Mouse (Mus musculus): ENCODE data around the gene Uvrag. TPM values are rescaled to one million over a fixed set of nuclear protein-coding genes. Genes with fewer than 3 reads are reported as not detected.

Gene Uvrag
- total RNA-seq, 2 experiments from 2014 or later = 8.6 to 9.7 TPM

DNA sequence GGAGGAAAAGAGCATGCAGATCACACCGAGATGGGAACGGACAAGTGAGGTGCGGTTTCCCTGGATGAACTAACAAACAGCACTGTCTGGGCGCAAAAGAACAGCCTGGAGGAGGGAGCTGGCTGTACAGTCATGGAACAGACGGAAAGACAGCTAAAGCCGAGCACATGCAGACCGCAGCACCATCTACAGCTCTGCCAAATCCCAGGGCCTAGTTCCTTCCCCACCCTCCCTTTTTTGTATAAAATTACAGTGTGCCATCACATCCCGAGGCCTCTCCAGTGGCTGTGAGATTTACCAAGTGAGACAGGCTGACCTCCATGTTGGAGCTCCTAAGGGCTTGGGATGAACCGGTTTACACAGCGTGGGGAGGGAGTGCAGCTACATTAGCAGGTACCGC lies 230.8 kb downstream of the Uvrag start:
- intact Hi-C loops (cut with DNase I) = no loop called here
- no peak for DNase-seq

DNA sequence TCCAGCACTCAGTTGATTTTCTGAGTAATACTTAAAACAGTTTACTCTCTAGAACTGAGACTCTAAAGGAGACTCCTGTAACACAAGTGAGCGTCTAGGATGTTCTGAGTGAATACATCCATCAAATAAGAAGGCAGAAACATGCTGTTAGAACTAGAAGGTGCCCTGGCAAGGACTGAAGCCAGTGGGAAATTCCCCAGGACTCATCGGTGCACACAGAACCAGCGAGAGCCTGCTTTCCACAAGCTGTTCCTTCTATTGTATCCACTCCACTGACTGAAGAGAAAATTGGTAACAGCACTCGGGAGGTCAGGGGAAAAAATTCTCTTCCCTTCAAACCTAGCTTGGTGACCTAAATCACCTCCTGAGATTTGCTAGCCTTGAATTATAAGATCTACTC lies 233.5 kb downstream of the Uvrag start:
- intact Hi-C loops (cut with DNase I) = no loop called here
- no peak for DNase-seq

DNA sequence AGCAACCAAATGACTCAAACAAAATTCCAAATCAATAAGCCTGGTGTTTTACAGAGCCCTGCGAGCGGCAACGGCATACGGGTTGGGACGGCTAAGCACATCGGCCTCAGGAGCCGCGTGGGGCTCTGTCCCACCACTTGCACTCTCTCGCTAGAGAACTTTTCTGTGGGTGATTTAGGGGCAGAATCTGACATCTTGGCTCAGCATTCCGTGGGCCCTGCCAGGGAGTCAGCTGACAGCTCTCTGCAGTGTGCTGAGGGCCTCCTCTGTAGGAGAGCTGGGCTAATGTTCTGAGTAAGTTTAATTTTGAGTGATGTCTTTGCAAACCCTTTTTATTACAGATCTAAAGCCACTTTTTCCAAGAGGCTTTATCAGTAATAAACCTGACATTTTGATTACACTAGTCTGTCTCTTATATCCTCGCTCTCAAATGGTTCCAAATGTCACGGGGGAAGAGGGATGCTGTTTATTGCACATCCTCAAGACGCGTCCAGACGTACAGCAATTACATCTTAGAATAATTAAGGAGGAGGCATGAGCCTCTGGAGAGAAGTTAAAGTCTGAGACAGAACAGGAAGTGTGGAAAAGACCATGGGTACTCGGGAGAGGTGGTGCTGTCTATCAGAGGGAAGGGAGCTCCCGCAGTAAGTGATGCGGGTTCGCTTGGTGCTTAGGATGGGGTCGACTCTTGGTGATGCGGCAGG lies 236.1 kb downstream of the Uvrag start:
- intact Hi-C loops (cut with DNase I) = no loop called here
- no peak for DNase-seq

DNA sequence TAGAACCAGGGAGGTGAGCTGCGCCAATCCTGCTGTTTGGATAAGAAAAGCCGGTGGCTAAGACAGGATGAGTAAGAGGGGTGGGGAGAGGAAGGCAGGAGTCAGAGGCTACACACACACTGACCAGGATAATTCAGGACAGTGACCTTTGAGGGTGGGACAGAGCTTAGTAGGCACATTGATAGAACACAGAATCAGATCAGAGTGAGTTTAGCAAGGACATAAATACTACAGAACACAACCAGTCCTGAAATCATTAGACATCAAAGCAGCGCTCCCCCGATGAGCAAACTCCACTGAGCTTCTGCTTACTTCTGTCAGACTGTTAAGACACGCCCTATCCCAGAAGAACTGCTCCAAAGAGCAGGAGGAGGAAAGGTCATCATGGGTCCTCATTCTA lies 237.1 kb downstream of the Uvrag start:
- intact Hi-C loops (cut with DNase I) = no loop called here
- no peak for DNase-seq

DNA sequence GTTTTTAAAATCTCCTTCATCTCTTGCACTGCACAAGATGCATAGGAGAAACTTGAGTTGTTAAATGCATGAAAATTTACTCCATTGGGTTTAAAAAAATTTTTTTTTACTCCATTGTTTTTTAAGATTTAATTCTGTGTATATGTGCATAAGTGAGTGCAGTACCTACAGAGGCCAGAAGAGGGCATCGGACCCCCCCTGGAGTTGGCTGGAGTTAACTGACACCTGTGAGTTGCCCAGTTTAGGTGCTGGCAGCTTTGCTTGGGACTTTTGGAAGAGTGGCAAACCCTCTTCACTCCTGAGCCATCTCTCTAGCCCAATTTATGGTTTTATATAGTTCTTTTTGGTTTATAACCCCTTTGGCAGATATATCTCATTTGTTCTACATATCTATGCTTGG lies 239.8 kb downstream of the Uvrag start:
- DNase-seq = no peak
- intact Hi-C loops (cut with DNase I) = no loop called here

DNA sequence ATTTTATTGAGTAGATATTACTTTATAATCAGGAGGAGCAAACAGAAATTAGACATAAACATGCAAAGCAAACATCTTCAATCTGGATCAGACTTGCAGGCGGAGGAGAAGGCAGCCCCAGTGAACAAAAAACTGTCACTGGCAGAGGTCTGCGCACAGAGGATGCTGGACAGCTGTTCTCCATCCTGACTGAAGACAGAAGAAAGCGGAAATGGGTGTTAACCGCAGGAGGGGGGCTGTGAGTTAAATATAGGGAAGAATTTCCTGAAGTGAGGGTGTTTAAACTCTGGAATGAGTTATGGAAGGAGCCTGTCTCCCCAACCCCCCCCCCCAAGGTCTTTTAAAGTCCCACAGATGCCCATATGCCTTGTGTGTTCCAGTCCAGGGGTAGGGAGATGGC lies 241.1 kb downstream of the Uvrag start:
- intact Hi-C loops (cut with DNase I) = no loop called here
- DNase-seq = no peak

DNA sequence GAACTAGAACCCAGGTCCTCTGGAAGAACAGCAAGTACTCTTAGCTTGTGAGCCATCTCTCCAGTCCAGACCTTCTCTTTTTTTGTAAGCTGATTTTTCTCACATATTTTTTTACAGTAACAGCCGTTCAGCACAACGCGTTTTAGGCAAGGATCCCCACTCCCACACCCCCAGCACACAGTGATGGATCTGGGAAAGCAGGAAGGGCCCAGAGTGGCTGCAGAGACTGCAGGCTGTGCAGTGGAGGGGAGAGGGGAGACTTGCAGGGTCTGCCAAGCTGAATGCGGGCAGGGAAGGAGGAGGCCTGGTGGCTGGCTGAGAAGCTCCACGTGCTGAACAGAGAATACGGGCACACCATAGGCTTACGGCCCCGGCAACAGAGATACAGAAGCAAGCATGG lies 243.6 kb downstream of the Uvrag start:
- intact Hi-C loops (cut with DNase I) = no loop called here
- DNase-seq = no peak

DNA sequence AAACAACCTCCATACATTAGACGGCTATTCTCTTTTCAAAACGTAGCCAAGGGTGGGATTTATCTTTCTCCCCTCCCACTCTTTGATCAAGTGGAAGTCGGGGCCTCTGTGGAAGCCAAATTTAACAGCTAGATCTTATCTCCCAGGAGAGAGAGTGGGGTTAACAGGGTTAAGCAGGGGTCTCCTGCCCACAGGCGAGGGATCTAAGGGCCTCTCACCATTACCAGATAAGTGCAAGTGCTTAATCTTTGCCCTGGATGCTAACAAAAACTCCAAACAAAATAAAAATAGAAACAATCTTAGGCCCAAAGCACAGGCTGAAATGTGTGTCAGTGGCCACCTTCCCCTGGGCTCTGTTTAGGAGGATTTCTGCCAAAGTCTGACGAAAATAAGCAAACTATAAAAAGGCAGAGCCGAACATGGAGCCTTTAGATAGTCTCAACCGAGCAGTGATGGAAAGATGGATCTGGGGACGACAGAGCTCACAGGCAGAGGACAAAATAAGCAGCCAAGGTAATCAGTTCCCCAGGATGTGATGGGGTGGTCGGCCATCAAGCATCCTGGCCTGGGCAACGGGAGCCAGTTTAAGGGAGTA lies 245.3 kb downstream of the Uvrag start:
- no peak for DNase-seq

DNA sequence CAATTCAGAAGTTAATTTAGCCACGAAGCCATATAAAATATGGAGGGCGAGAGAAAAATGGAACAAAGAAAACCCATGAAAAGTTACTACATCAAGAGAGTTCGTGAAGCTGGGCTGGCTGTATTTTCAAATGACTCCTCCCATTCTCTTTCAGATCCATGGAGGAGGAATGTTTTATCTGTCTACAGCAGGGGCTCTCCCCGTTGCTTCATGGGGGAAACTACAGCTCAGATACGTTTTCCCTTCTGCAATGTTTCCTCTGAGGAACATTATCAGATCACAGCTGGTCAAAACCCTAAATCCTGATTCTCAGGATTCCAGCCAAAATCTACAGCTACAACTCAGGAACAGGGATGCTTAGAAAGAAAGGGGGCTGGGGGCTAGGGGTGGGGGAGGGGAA lies 246.2 kb downstream of the Uvrag start:
- DNase-seq = no peak
- intact Hi-C loops (cut with DNase I) = loop anchor here (5.0 kb wide), 1 partner anchor 183 kb away; no protein-coding TSS in a partner anchor

More for the DNA sequence above, 245.3 kb downstream of the Uvrag start:
- intact Hi-C loops (cut with DNase I) = no loop called here

DNA sequence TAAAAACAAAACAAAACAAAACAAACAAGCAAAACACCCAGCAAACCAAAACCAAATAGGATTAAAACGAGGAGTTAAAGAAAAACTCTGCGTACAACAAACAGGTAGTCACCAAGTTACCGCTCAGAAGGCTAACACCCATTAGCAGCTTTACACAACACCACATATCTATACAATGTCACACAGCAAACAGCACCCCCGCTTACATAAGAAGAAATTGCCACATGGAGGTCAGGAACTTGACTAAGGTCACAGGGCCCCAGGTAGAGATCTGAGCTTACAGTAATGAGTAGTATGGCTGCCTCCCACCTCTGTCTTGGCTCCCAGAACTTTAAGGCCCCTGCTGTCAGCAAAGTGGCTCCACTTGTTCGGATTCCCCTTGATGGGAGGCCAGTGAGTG lies 246.6 kb downstream of the Uvrag start:
- DNase-seq = no peak
- intact Hi-C loops (cut with DNase I) = loop anchor here (5.0 kb wide), 1 partner anchor 183 kb away; no protein-coding TSS in a partner anchor

DNA sequence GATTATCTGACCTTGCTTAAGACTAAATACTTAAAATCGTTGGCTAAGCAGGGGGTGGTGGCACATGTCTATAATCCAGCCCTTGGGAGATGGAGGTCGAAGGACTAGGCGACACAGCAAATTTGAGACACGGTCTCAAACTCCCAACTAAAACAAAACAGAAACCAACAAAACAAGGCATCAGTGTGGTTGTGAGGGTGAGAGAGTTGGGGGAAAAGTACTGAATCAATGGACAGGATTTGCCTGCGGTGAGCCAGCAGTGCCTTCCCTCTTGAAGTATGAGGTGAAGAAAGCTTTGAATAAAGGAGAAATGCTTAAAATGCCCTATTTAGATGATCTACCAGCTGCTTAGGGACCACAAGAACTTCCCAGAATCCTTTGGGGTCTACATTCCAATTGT lies 247.8 kb downstream of the Uvrag start:
- DNase-seq = no peak
- intact Hi-C loops (cut with DNase I) = loop anchor here (5.0 kb wide), 1 partner anchor 184 kb away; no protein-coding TSS in a partner anchor

DNA sequence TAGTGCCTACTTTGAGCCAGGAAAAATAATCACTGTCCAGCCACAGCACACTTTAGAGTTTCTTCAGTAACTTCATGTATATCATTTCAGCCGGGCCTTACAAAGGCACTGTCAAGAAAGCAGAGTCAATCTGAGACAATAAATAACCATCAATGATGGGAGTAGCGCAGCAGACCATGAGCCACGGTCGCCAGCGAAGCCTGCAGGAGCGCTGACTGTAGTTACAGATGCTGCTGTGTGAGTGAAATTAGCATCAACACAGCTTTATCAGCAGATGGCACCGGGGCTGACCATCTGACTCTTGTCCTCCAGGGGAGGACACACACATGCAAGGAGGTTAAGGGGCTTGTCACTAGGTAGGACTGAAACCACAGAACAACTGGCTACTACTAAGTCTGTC lies 251.7 kb downstream of the Uvrag start:
- no peak for DNase-seq

DNA sequence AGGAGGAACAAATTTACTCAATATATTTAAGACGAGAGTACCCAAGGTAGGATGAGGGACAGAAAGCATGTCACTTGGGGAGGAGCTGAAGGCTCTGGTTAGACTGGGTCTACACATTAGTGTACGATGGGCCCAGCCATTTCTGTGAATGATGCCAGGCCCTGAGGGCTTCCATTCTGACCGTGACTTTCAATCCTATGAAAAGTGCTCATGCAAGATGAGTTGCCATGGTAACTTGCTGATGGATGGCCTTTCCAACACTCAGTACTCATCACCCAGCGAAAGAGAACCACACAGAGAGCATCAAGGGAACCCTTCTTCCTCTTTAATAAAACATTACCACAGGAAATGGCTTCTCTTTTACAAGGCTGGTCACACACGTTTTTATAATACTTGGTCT lies 252.1 kb downstream of the Uvrag start:
- no peak for DNase-seq
- intact Hi-C loops (cut with DNase I) = no loop called here

More for the DNA sequence above, 251.7 kb downstream of the Uvrag start:
- intact Hi-C loops (cut with DNase I) = no loop called here

DNA sequence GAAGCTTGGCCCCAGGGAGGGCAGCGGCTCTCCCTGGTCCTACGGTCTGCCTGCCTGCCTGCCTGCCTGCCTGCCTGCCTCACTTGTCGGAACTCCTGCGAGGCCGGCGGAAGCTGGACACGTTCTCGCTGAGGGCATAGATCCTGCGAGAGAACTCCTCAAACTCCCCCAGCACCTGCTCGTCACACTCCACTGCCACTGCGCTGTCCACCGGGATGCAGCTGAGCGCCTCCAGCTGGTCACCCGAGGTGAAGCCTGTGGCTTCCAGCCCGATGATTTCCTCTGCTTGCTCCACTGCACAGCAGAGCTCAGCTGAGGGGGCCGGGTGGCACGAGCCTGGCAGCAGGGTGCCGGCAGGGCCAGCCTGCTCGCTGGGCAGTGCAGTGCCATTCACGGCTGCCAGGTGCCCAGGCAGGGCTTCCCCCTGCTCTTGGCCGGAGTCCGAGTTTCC lies 253.1 kb downstream of the Uvrag start:
- DNase-seq = no peak
- intact Hi-C loops (cut with DNase I) = no loop called here

DNA sequence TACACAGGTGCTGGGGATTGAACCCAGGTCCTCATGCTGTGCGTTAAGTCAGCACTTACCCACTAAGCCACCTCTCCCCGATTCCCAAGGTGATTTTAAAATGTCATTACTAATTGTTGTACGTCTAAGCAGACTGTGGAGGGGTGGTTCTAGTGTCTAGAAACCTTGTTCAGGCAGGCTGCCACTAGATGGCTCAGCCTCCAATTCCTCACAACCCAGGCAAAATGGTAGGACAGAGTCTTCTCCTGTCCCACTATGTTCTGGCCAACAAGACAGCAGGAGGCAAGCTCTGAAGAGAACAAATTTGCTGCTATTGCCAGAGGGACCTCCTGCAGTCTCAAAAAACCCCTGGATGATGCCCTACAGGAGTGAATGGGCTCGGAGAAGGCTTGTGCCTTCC lies 259.1 kb downstream of the Uvrag start:
- intact Hi-C loops (cut with DNase I) = no loop called here
- DNase-seq = no peak

DNA sequence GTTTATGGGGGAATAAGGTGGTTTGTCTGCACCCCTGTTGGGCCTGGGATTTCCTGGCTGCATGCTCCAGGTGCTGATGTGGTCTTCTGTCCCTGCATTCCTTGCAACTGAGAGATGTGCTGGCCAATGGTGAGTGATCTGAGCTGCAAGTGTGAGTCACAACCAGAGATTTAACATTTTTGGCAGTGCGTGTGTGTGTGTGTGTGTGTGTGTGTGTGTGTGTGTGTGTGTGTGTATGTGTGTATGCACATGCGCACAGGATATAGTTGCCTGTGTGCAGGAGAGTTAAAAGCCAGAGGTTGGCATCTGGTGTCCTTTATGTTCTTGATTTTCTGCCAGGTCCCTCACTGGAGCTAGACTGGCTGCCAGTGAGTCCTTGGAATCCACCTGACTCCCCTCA lies 261.8 kb downstream of the Uvrag start:
- DNase-seq = no peak
- intact Hi-C loops (cut with DNase I) = no loop called here

DNA sequence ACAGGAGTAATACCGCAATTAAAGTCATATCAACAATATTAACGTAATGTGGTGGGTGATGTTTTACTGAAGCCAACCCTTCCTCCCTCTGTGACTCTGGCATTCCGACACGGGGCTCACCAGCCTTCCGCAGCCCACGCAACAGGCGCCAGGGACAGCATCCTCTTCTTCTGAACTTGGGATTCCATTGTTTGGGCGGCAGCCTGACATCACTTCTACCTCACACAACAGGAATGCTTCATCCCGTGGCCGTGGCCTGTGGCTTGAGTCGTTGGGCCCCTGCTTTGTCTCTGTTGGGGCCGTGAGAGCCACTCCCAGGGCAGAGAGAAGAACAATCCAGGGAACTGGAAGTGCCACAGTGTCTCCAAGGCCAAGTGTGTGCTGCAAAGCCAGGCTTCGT lies 264.8 kb downstream of the Uvrag start:
- no peak for DNase-seq
- intact Hi-C loops (cut with DNase I) = no loop called here

DNA sequence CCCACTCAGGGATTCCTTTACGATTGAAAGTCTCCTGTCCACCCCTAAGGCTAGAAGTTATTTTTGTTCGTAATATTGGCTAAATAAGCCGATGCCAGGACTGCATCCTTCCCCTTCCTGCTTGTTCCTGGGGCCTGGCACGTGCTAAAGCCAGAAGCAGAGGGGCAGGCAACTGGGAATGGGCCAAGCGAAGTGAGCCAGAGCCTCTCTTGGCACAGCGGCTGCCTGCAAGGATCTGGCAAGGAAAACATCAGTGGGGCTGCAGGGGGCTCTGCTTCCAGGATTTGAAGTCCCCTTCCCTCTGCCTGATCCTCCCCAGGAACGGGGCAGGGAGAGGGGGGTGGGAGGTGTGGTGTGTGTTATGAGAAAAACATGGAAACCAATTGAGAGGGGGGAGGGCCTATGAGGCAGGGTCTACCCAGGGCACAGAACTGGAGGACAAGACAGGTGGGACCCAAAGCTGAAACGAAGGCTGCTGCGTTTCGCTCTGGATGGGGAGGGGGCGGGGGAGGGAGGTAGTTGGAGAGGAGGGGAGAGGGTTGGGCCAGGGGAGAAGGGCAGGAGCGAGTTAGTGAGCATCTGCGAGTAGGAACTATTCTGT lies 265.5 kb downstream of the Uvrag start:
- intact Hi-C loops (cut with DNase I) = no loop called here

DNA sequence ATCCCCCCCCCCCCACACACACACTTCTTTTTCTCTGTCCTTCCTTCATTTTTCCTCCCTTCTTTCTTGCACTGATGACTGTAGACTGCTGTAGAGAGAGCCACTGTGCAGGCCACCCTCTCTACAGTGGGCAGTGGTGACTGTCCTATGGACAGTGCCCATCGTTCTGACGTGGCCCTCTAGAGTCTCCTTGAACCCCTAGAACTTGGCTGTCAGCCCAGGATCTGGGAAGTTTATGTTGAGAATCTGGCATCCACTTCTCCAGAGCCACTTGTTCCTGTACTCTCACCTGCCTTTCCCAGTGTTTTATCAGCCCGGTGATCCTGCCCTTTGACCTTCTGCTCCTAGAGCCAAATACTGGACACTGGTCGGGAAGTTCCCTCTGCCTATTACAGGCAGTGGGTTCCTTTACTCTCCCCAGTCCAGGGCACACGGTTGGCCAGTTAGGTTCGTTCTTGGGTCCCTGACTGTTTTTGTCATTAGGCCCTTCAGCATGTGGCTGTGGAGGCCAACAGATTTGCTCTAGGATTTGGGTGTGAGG lies 266.5 kb downstream of the Uvrag start:
- intact Hi-C loops (cut with DNase I) = no loop called here
- no peak for DNase-seq

More for the DNA sequence above, 265.5 kb downstream of the Uvrag start:
- no peak for DNase-seq

DNA sequence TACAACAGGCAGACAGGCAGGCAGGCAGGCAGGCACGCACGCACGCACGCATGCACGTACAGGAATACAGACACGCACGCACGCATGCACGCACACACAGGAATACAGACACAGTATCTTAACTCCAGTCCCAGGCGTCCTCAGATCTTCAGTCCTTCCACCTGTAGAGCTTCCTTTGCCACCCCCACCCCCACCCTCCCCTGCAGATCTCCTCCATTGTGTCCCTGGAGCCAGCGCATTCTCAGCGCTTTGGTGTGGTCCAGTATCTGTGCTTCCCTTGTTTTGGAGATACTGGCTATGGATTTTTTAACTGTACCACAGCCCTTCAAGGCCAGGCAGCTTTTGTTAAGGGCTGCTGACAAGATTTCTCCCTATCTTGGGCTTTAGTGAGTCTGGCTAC lies 267.6 kb downstream of the Uvrag start:
- no peak for DNase-seq
- intact Hi-C loops (cut with DNase I) = no loop called here

DNA sequence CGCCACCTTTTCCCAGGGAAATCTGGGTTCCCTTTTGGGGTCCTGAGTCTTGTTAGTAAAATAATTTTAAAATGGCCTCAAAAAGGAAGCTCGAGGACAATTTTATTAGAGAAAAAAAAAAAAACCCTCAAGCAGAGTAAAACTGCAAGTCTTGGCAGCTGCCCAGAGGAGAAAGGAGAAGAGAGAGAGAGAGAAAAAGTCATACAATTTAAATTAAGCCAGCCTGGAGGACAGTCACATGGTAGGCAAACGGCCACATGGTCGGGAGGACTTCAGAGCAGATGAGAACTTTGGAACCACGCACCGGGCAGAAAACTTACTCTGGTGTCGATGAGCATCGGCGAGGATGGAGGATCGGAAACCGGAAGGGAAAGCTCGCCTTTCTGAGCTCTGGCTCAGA lies 269.1 kb downstream of the Uvrag start:
- intact Hi-C loops (cut with DNase I) = no loop called here
- no peak for DNase-seq

DNA sequence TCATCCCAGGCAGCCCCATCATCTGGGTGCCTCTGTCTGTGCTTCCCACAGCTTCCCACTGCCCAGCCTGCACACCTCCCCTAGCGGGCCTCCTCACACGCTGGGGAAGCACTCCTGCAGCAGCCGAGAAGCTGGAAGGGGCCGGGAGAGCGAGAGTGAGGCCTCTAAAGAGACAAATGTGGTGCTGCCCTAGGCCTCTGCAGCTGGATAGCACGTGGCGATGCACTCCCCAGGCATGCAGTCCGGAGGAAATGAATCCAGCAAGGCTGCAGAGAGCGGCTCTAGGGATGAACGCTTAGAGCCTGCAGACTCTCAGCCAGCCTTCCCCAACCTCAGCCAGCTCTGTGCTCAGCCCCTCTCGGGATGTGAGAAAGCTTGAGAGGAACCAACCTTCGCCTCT lies 270.1 kb downstream of the Uvrag start:
- DNase-seq = no peak
- intact Hi-C loops (cut with DNase I) = no loop called here
